Mouse (Mus musculus) embryo, embryonic 9.5 days (tissue): ENCODE results near the gene Pcbp4.

Source experiments
- DNase-seq: peaks from one replicate; pipeline ENCODE4 v3.0.0-alpha.2; 2017; ENCODE audit errors: extremely low spot score

Gene Pcbp4

DNA sequence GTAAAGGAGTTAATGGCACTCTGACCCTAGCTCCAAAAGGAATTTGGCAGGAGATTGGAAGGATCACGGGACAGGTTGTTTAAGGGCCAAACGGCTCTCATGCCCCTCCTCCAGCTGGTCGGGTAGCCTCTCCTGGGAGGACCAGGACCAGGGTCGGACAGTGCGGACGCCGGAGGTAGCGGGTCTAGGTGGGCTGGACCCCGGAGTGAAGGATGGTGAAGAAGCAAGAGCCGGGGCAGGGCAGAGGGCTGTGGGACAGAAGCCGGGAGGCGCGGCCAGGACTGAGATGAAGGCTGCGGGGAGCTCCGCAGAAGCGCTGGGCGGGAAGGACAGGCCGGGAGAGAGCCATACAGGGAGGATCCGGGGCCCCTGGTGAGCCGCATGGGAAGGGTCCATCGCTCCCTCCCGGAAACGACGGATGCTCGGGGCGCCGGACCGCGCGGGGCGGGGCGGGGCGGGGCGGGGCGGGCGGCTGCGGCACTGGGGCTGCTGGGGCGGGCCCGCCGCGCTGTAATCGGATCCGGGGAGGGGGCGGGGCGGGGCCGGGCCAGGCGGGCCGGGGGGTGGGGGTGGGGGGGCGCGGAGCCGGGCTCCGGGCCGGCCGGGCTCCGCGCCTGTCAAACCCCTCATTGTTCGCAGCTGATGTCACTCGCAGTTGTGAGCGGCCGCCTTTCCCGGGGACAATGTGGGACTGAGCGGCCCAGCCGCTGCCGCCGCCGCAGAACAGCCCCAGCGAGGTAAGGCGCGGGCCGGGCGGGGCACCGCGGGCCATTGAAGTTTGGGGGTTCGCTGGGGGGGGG lies at the start of gene Pcbp4:
Gene Pcbp4, plus strand, starts transcription at position 21 of the 800 bp plus-strand sequence.
- peak; percentile 93 for DNase-seq

DNA sequence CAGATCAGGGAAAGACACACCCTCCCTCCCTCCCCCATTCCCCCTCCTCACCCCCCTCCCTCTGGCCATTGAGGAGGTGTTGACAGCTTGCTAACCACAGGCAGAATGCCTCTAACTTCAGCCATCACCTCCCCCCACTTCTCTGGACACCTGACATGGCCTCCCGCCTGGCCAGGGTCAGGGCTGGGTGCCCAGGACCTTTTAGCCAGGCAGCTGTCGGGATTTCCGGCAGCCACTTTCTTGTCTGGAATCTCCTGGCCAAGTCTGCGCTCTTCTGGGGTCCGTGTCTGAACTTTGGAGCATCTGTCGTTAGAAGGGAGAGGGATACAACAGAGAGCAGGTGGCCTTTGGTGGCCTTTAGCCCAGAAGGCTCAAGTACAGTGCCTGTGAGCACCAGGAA lies 47.8 kb upstream of the Pcbp4 start:
- peak; percentile 66 for DNase-seq

GRCm38 (mm10) chr9:106406443-106407078 lies 46.5 kb upstream of the Pcbp4 start:
- DNase-seq: no peak

GRCm38 (mm10) chr9:106409096-106409495 lies 44.0 kb upstream of the Pcbp4 start:
- DNase-seq: no peak

DNA sequence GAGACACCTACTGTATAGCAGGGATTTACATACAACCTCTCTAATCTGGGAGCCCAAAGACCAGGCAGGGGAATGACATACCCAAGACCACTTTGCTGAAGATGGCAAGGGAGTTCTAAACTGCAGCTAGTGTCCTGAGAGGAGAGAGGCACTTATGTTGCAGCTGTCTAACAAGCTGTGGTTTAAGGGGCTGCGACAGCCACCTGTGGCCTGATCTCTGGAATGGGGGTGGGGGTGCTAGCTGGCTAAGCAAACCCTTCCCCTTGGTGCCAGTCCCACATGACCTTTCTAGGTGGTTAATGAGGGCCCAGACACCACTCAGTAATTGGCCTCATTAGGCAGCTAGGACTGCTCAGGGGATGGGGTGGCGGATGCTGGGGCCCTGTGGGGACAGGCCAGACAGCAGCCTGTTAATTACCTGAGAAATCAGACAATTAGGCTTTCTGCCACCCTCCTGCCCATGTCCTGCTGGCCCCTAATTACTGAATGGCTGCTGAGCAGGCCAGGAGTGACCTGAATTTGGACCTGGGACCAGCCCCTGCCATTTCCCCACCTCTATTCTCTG lies 42.9 kb upstream of the Pcbp4 start:
- DNase-seq: no peak

DNA sequence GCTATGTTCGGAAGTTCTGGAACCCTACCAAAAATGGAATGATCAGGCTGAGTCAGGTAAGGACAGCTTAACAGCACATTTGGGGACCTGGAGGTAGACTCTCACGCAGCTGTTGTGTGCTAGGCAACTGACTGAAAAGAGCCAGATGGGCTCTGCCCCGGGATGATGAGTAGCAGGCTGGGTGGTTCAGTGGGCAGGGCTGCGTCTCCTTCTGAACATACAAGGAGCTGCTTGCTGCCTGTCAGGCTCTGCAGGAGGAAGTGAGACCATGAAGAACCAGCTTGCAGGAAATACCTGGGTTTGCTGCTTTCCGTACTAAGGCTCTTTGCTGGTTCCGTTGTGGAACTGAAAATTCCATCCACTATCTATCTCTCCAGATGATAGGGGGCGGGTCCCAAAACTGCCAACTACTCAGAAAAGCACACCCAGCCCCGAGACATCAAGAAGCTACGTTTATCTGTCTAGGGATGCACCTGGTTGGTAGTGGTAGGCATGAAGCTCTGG lies 41.9 kb upstream of the Pcbp4 start:
- no peak for DNase-seq

- no peak for DNase-seq
Observed at GRCm38 (mm10) chr9:106411729-106412128, 41.4 kb upstream of the Pcbp4 start.

GRCm38 (mm10) chr9:106412210-106412609 lies 40.9 kb upstream of the Pcbp4 start:
- DNase-seq: no peak

DNA sequence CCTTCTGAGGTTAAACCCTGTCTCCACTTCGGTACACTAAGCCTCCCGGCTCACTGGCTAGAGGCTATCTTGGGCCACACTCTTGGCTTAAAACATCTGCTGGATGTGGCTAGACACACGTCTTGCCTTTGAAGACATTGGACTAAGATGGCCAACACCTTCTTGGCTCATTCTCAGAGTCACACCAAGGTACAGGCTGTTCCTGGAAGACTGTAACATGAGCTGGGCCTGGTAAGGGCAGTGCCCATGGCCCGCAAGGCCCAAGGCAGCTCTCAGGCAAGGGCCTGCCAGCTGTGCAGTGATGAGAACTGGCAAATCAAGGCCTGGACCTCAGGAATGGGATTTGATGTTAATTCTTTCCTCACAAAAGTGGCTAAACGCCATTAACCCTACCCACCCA lies 39.5 kb upstream of the Pcbp4 start:
- DNase-seq: no peak

GRCm38 (mm10) chr9:106416826-106417225 lies 36.3 kb upstream of the Pcbp4 start:
- no peak for DNase-seq

DNA sequence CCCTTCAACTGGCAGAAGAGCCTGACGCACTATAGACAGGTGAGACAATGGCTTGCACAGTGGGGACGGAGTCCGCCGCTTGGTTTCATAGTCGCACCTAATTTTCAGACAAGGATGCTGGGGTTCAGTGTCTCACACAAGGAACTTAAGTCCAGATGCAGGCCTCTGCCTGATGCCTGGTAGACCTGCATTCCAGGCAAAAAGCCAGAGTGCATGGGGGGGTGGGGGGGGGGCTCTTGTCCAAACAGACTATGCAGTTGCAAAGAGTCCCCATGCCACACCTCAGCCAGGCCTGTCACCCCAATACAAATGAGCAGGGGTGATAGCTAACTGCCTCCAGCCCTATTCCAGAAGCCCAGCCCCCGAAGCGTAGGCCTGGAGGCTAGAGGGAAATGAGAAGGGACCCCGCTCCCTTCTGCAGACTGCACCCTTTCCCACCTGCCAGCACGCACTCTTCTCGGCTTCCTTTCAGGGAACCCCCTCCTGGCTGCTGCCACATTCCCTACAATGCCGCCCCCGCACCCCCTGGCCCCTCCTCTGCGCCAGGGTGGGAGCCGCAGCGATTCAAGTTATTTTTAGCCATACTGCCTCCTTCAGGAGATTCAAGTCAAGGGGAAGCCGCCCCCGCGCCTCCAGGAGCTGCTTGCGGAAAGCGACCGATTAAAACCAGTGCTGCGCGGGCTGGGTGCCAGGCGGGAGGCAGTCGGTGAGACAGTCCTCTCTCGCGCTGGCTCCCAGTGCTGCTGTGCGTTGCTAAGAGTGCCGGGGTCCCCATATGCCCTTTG lies 35.1 kb upstream of the Pcbp4 start:
- DNase-seq: peak; percentile 67

GRCm38 (mm10) chr9:106420608-106421007 lies 32.5 kb upstream of the Pcbp4 start:
- peak; percentile 82 for DNase-seq

DNA sequence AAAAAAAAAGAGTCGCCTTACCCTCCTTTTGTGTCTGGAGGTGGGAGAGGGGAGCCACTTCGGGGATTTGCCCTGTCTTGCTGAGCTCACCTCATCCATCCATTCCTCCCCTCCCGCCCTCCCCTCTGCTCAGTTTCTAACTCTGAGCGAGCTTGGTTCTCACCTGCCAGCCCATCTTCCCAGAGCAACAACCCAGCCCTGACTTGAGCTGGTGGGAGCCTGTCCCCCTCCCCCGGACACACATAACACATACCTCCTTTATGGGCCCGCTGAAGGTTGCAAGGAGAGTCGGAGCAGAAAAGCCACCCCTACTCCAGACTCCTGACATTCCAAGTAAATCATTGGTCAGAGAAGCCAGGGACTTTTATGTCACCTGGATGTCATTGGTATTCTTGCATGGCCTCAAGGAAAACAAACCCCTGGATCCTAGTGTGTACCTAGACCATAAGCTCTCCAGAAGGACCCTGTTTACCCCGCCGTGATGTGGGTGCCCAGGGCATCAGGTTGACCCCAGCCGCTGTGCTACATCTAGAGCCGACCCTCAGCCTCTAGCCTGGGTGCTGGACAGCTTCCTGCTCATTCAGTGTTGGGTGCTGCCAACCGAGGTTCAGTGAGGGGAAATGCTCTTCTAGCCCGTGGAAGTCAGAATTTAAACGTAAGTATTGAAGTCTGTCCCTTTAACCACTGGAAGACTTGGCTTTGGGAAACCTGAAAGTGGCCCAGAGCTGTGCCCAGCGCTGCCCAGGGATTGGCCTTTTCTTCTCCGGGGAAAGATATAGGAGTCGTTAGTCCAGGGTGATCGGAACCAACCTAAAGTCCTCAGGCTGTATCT lies 31.8 kb upstream of the Pcbp4 start:
- no peak for DNase-seq

DNA sequence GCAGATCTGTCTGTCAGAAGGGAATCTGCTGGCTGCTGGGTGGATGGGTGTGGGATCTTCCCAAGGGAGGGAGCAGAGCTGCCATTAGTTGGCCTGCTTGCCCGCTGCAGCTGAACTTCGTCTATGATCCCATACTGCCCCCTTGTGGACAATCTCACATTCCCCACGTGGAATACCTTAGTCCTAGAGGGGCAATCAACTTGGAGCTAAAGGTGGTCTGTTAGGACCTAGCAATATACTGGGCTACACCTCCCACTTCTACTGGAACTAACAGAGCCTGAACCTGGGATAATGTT lies 31.3 kb upstream of the Pcbp4 start:
- peak; percentile 90 for DNase-seq

DNA sequence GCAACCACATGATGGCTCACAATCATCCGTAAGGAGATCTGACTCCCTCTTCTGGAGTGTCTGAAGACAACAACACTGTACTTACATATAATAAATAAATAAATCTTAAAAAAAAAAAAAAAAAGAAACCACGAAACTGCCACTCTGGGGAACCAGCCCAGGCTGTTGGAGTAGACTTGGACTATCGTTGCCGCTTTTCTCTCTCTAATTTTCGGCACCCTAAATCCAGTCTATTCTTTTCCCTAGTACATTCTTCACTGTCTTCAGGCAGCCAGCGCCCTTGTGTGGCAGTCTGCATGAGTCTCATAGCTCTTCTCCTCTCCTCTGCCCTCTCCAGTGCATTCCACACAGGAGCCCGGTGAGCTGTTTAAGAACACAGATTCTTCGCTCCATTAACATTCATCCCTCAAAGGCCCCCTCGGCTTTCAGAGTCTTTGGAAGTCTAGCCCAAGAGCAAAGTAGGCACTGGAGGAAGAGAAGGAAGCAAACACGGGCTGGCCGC lies 24.3 kb upstream of the Pcbp4 start:
- DNase-seq: no peak

GRCm38 (mm10) chr9:106429221-106430014 lies 23.7 kb upstream of the Pcbp4 start, which contains the start of gene Rpl29:
Rpl29 (plus strand) TSS chr9:106429454.
- peak; percentile 98 for DNase-seq

DNA sequence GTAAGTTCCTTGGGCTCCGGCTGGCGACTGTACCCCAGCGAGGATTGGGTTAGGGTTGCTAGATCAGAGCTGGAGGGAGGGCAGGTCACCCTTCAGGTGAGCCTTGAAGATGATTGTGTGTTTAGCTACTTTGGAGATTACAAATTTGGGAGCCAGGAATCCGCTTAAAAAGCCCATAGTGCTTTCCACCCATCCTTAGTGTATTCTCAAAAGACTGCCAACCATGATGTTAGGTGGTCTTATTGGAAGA lies 23.2 kb upstream of the Pcbp4 start:
- DNase-seq: no peak

GRCm38 (mm10) chr9:106433389-106433788 lies 19.7 kb upstream of the Pcbp4 start:
- no peak for DNase-seq

DNA sequence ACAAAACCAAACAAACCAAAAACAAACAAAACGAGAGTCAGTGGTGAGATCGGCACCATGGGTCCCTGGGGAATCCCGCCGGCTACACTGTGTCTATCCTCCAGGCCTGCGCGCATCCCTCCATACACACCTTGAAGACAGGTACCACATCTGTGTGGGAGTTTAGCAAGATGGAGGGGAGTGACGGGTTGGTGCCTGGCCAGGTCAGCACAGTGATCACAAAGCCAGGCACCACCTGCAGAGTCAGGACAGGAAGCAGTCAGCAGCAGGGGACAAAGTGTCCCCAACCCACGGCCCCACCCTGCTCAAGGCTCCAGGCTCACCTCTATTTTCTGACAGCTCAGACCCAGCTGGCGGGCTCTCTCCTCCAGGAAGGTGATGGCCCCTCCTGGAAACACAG lies 16.5 kb upstream of the Pcbp4 start:
- DNase-seq: no peak

DNA sequence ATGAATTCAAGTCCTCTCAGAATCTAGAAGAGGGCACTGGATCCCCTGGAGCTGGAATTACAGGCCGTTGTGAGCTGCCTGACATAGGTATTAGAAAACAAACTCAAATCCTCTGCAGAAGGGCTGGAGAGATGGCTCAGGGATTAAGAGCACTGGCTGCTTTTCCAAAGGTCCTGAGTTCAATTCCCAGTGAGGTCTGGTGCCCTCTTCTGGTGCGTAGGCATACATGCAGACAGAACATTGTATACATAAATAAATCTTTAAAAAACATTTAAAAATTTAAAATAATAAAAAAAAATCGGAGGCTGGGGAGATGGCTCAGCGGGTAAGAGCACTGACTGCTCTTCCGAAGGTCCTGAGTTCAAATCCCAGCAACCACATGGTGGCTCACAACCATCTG lies 10.4 kb upstream of the Pcbp4 start:
- DNase-seq: no peak

DNA sequence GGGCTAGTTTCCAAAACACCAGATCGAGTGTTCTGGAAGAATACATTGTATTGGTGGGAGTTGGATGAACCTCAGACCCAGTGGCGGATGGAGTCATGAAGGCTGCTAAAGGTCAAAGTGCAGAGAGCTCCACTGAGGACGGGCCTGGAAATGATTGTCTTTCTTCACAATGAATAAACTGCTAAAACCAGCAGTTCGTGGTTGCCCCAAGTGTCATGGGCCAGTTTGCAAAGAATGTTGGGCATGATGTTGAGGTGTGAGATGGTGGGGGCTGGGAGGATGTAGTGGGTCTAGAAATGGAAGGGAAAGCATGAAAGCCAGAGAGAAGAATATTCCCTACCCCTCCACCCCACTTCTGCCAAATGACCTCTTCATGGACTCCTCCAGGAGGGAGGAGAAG lies 8.3 kb upstream of the Pcbp4 start:
- no peak for DNase-seq
